Mouse (Mus musculus) layer of hippocampus, adult 2 months (tissue): ENCODE measurements at regions not wholly inside any gene's neighbourhood (a gene's known extent, or its start where the extent isn't known, plus 50 kb on each side); places are given as distances from the start of the nearest gene placed in this dataset.

Experiments used
- DNase-seq, 2 experiments: peaks; one replicate each; pipeline ENCODE4 v3.0.0; 2022; ENCODE audit warnings: low spot score in 2 of 2
- H3K27ac ChIP-seq: fragments of 200-600 bp; 2 replicates; pipeline ENCODE4 v1.8.1; 2022
- H3K4me3 ChIP-seq: fragments of 200-600 bp; 2 replicates; pipeline ENCODE4 v1.8.1; 2022; ENCODE audit warnings: mild to moderate bottlenecking
- CTCF ChIP-seq: fragments of 200-600 bp; conservative IDR thresholded peaks from 2 replicates; pipeline ENCODE4 v1.8.1; 2022; ENCODE audit warnings: antibody characterized with exemption, mild to moderate bottlenecking, moderate library complexity

DNA sequence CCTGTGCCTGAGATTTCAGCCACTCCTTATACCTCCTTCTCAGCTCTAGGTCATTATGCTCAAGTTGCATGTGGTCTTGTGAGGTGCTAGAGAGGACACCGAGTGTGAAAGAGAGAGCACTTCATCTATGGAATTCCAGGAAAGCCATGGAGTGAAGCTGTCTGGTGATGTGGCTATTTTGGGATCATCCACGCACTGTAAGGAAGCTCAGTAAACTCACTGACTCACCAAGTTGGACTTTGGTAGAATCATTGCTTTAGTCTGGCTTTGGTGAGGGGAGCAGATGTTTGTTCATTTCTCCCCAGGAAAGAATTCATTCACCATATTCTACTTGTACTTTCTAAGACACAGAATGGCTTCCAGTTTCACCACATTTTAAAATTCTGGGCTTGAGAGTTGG, 2167.1 kb downstream of the 4930444P10Rik start:
- TF ChIP-seq CTCF, result no peak
- no peak overlapping the region for H3K4me3 ChIP-seq

DNA sequence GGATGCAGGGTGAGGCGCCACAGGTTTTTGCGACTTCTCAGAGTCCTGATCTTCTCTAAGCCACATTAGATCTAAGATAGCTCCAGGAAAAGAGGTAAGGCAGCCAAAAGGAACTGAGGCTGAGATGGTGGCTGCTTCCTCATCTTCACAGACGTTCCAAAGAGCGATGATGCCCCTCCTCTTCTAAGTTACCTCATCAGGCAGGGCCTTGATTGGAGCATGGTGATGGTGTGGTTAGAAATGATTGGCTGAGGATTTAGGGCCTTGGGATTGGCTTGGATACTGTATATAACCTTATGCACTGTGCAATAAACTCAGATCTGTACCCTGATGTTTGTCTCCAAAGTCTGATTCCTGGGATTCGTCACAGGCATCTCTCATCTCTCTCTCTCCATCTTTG, 2177.9 kb downstream of the 4930444P10Rik start:
- TF ChIP-seq CTCF, result no peak
- DNase-seq, result no peak
- H3K4me3 ChIP-seq, result no peak overlapping the region
- no peak overlapping the region for H3K27ac ChIP-seq

More for the DNA sequence above, 2167.1 kb downstream of the 4930444P10Rik start:
- DNase-seq, result no peak
- H3K27ac ChIP-seq, result no peak overlapping the region

DNA sequence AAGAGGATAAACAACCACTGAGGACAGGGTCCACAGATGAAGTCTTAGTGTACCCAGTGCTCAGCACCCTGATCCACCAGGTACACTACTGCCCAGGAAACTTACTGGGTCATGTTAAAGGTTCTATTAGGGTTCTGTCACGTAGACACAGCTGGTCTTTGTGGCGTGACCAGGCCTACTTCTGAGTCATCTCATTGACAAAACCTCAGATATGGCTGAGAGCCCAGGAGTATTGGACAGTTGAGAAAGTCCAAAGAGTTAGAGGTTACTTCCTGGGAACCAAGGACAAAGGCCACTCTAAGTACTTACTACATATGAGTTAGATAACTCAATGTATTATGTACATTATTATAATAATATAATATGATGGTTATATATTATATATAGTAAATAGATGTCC, 2214.0 kb downstream of the 4930444P10Rik start:
- H3K4me3 ChIP-seq, result no peak overlapping the region
- TF ChIP-seq CTCF, result no peak
- no peak overlapping the region for H3K27ac ChIP-seq
- DNase-seq, result no peak

DNA sequence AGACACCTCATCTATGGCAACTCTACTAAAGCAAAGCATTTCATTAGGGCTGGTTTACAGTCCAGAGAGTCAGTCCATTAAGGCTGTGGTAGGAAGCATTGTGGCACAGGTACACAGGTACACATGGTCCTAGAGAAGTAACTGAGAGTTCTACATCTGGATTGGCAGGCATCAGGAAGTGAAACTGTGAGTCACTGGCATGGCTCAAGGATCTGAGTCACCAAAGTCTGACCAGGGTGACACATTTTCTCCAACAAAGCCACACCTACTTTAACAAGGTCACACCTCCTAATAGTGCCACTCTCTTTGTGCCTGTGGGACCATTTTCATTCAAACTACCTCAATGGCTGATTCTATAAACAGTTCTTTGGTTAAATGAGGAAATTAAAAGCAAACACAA, 2219.2 kb downstream of the 4930444P10Rik start:
- TF ChIP-seq CTCF, result no peak
- DNase-seq, result no peak
- no peak overlapping the region for H3K4me3 ChIP-seq

DNA sequence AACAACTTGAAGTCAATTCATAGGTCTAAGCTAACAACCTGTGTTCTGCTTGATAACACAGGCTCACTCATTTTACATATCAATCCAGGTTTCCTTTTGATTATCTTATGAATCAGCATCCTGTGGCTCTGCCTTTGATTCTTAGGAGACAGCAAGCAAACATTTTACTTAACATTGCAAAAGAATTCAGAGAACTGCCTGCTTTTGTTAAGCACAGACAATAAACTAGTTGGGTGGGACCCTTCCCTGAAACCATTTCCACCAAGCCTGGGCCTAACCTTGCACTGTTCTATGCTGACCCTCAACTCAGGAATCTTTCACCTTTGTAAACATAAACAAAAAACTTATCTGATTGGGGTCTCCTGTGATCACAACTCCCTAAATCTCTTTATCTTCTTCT, 2220.6 kb downstream of the 4930444P10Rik start:
- no peak for DNase-seq
- H3K27ac ChIP-seq, result no peak overlapping the region
- no peak for TF ChIP-seq CTCF
- no peak overlapping the region for H3K4me3 ChIP-seq

More for the DNA sequence above, 2219.2 kb downstream of the 4930444P10Rik start:
- no peak overlapping the region for H3K27ac ChIP-seq

DNA sequence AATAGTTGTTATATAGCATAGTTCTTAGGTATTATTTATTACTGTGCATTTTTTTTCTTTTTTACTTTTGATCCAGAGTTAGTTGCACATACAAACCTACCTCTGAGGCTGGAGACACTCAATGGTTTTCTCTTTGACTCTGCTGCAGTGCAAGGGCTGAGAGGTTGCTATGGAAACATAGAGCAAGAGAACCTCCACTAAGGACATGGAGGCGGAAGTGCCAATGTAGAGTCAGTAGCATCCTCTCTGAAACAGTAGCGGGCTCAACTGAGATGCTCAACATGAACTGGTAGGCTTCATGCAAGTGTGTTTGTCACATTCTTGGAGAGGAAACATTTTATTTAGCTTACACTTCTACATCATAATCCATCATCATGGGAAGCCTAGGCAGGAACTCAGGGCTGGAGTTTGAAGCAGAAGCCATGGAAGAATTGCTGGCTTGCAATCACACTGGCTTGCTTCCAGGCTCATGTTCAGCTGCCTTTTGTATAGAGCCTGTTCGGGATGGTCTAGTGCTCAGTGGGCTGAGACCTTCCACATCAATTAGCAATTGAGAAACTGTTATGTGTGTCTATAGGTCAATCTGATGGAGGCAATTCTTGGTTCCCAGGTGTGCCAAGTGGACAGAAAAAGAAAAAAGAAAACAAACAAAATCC, 2222.4 kb downstream of the 4930444P10Rik start:
- no peak overlapping the region for H3K4me3 ChIP-seq
- DNase-seq, result no peak
- TF ChIP-seq CTCF, result no peak
- H3K27ac ChIP-seq, result no peak overlapping the region

DNA sequence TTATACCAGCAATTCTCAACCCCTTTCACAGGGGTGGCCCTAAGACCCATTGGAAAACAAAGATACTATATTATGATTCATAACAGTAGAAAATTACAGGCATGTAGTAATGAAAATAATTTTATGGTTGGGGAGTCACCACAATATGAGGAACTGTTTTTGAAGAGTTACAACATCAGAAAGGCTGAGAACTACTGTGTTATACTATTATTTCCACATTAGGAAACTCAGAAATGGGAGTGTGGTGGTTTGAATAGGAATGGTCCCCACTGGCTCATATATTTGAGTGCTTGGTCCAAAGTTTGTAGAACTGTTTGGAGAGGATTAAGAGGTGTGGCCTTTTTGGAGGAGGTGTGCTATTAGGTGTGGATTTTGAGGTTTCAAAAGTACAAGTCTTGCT, 2227.4 kb downstream of the 4930444P10Rik start:
- Histone ChIP-seq H3K4me3 (no peak overlapping the region), H3K27ac (no peak overlapping the region)
- no peak for TF ChIP-seq CTCF
- DNase-seq, result no peak

DNA sequence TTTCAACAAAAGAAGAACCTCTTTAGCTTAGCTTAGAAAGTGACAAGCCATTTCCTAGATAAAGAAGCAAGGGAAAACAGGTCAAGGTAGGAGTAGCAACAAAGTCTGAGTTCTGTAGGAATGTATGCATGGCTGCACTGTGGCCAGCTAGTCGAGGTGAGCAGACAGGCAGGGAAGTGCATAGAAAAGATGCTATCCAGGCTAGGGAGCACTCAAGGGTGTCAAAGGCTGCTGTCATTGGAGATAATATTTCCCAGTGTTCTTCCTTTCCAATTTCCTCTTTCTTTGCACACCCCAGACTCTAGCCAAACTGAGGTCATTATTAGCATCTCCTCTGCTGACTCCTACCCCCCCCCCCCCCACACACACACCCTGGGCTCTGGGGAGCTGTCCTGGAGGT, 2229.4 kb downstream of the 4930444P10Rik start:
- no peak overlapping the region for H3K4me3 ChIP-seq
- TF ChIP-seq CTCF, result no peak
- no peak for DNase-seq
- H3K27ac ChIP-seq, result no peak overlapping the region

DNA sequence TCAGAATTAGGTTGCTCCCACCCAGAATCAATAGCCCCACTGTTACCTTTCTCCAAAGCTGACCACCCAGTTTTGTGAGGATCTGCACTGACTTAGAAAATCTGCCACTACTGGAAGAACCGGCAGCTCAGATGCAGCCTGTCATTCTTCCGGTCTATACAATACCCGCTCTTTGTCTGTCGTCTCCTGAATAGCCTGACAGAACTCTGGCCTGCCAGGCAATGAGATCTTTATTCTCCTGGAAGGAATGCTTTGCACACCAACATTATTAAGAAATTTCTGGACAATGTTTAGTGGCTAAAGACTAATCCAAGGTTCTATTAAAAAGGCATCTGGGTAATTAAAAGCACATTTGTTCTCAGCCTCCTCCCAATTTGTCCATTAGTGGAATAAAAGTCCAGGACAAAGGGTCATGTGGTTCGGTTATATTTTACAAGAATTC, 2232.0 kb downstream of the 4930444P10Rik start:
- Histone ChIP-seq H3K27ac (no peak overlapping the region), H3K4me3 (no peak overlapping the region)
- DNase-seq, result no peak
- TF ChIP-seq CTCF, result no peak

DNA sequence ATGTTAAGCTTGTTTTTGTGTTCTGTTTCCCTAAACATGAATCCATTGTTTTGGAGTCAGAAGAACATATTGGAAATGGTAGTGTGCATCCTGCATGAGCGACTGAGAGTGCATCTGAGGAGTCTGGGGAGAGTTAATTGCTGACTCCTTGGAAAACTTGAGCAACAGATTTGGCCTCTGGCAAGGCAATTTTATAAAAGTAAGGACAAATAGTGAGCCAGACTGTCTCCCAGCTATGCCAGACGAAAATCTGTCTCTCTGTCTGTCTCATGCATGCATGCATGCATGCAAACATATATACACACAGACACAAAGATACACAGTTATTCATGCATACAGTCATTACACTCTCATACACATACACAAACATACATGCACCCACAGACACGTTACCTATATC, 2232.7 kb downstream of the 4930444P10Rik start:
- Histone ChIP-seq H3K4me3 (no peak overlapping the region), H3K27ac (no peak overlapping the region)
- no peak for TF ChIP-seq CTCF
- no peak for DNase-seq

DNA sequence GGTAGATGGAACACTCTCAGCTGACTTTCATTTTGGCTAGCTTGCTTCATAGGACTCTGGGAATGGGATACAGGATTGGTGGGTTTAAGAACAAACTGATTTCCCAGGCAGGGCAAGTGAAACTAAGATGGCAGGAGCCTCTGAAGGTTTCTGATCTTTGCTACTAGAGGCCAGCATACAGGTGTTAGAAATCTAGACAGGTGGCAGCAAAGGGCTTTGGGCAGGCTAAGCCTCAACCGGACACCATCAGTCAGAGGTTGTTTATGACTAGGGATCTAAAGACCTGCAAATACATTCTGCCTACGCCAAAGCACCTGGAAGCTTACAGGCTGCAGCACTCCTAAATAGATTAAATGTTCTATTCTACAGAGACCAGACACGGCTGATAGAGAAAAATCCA, 2233.4 kb downstream of the 4930444P10Rik start:
- no peak; the same call in 1 of the 2 replicates for TF ChIP-seq CTCF
- no peak overlapping the region for H3K27ac ChIP-seq
- H3K4me3 ChIP-seq, result no peak overlapping the region
- DNase-seq, result no peak

DNA sequence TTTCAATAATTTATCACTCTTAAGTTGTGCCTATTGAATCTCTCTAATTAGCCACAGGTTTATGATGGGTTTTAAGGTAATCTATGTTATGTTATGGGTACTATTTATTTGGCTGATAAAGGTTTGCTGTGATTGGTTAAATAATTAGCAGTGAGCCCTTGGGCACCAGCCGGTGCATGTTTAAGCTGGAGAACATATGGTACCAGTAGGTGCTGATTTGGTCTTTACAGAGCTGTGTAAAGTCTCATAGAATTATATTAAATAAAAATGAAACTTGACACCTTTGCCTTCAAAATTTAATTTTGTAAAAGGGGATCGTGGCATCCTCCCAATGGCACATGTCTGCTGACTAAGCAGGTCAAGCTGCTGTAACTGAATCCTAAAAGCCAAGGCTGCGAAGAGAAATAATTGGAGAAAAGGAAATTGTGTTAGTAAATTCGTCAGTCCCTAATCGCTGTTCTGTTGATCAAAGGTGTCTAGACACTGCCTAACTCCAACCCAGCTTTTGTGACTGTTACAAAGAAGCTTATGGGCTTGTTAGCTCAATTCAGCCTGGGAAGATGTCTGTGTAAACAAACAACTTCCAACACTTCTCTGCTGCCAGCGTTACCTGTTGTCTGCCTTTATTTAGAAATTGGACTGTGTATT, 2234.6 kb downstream of the 4930444P10Rik start:
- no peak overlapping the region for H3K27ac ChIP-seq
- DNase-seq, result no peak
- H3K4me3 ChIP-seq, result no peak overlapping the region
- no peak for TF ChIP-seq CTCF

DNA sequence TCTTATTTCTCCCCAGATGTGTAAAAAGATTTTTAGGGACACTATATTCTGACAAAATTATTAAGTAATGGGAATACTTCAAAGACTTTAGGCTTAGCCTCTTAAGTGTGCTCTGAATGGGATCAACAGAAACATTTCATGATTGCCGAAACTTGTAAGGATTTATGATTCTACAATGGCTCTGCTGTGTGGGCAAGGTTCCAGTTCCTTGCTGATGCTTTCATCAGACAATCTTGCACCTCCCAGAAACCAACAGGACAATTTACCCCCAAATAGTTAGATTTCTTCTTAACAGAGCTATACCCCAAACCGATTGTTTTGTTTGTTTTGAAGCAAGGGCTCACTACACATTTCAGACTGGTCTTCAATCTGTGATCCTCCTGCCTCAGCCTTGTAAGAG, 2236.1 kb downstream of the 4930444P10Rik start:
- Histone ChIP-seq H3K27ac (no peak overlapping the region), H3K4me3 (no peak overlapping the region)
- no peak for TF ChIP-seq CTCF
- DNase-seq, result no peak

DNA sequence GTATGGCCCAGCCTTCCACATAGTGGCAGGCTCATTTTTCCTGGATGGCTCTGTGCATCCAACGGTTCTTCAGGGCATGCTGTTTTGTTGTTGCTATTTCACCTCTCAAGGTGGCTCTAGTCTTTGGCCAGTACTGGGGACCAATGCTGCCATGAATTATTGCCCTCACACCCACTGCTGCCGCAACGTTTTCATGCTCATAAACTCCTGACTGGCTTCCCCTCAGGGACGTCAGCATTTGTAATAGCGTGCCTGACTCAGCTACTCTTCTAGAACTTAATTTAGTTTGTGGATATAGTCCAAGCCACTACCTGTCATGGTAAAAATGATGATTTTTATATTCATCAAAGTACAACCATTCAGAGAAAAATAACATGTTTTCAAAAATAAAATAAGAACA, 2242.0 kb downstream of the 4930444P10Rik start:
- H3K27ac ChIP-seq, result no peak overlapping the region
- TF ChIP-seq CTCF, result no peak
- DNase-seq, result no peak
- no peak overlapping the region for H3K4me3 ChIP-seq
